Mouse (Mus musculus) brain, embryonic 14.5 days (tissue): ENCODE measurements at regions not wholly inside any gene's neighbourhood (a gene's known extent, or its start where the extent isn't known, plus 50 kb on each side); places are given as distances from the start of the nearest gene placed in this dataset.

Source experiments
- DNase-seq: peaks from one replicate; pipeline ENCODE4 v3.0.0-alpha.2; 2011; ENCODE audit warnings: low read depth
- CTCF ChIP-seq: fragments of 200-500 bp; IDR thresholded peaks from 2 replicates; pipeline ENCODE4 v1.5.1; 2012; ENCODE audit warnings: inconsistent platforms, mild to moderate bottlenecking, moderate library complexity, borderline replicate concordance; ENCODE audit not compliant: insufficient read depth, insufficient read length; ENCODE audit errors: extremely low read depth
- POLR2A ChIP-seq: fragments of 200-500 bp; IDR thresholded peaks from 2 replicates; pipeline ENCODE4 v1.6.1; 2012; ENCODE audit warnings: mild to moderate bottlenecking, inconsistent platforms, borderline replicate concordance; ENCODE audit not compliant: poor library complexity, insufficient read depth, insufficient read length, severe bottlenecking; ENCODE audit errors: extremely low read depth

GRCm38 (mm10) chr11:8214305-8214903, 449.9 kb downstream of the Tns3 start:
- DNase-seq: no peak
- TF ChIP-seq POLR2A (no peak), CTCF (no peak)

DNA sequence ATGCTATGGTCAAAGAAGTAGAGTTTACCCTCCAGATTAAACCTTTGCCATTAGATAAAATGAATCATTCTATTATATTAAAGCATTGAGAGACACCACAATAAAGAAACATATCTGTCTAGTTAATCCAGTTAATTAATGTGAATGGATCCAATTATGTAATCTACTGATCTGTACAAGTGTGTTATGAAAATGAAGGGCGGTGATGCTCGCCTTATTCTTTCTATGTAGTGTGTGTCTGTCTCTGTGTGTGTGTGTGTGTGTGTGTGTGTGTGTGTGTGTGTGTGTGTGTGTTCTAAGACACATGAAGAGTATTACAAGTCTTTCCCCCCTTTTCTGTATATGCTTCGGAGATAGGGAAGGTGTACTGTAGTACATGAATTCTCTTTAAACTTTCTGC, 451.2 kb downstream of the Tns3 start:
- TF ChIP-seq POLR2A (no peak), CTCF (no peak)
- DNase-seq: no peak

GRCm38 (mm10) chr11:8212714-8213113, 451.6 kb downstream of the Tns3 start:
- DNase-seq: peak; percentile 67
- TF ChIP-seq POLR2A: no peak
- TF ChIP-seq CTCF: no peak

DNA sequence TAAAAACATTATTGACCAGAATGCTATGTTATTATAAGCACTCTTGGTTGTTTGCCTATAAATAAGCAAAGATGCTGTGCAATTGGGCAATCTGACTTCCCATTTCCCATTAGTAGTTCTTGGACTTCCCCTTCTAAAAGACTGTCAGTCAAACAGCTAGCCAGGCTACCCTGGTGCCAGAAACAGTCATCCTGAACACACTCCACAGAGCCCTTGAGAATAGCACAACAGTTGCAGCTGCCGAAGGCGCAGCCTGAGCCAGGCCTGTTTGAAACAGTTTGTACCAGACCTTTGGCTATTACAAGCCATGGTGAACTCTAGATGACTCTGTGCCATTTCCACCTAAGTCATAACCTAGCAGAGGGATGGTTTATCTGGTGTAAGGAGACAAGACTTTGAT, 455.3 kb downstream of the Tns3 start:
- TF ChIP-seq CTCF (no peak), POLR2A (no peak)
- DNase-seq: no peak

GRCm38 (mm10) chr11:8199293-8199692, 465.0 kb downstream of the Tns3 start:
- TF ChIP-seq POLR2A (no peak), CTCF (no peak)
- DNase-seq: no peak
